Mouse (Mus musculus) CD4-positive, CD25-positive, alpha-beta regulatory T cell, adult 4 months (primary cell): ENCODE measurements around the gene Nfam1. TPM values are rescaled to one million over a fixed set of nuclear protein-coding genes. Genes with fewer than 3 reads are reported as not detected.
"Not testable (repeated sequence)": the region's sequence is repeated elsewhere in the genome, so short reads cannot be mapped to it uniquely, and the experiment has no call there.

Source experiments
- ATAC-seq: one replicate; pipeline ENCODE4 v1.8.0; 2017
- polyA plus RNA-seq, 2 experiments: library from polyadenylated mRNA; unstranded; fragments of 100-300 nt; shearing (Covaris generic); gene quantifications; one replicate each; pipeline ENCODE4 v1.2.1; 2017

Nfam1 gene
- 1 to 10 TPM in 1 of 2 experiments, under 1 TPM in 1; 0.22 to 1.1 TPM for polyA plus RNA-seq

GRCm38 (mm10) chr15:83032981-83033541, at the start of gene Nfam1:
Gene Nfam1 (minus strand): TSS chr15:83033306.
- no peak for ATAC-seq

GRCm38 (mm10) chr15:83075607-83076525, 42.8 kb upstream of the Nfam1 start:
- peak; percentile 91 for ATAC-seq

GRCm38 (mm10) chr15:83074179-83074578, 41.1 kb upstream of the Nfam1 start:
- ATAC-seq: no peak

GRCm38 (mm10) chr15:83071752-83072151, 38.6 kb upstream of the Nfam1 start:
- ATAC-seq: no peak

- no peak for ATAC-seq
Observed at GRCm38 (mm10) chr15:83070942-83071341, 37.8 kb upstream of the Nfam1 start.

- ATAC-seq: no peak
Observed at GRCm38 (mm10) chr15:83068270-83068669, 35.2 kb upstream of the Nfam1 start.

- ATAC-seq: no peak
Observed at GRCm38 (mm10) chr15:83065543-83065942, 32.4 kb upstream of the Nfam1 start.

- not testable (repeated sequence) for ATAC-seq
Observed at GRCm38 (mm10) chr15:83062582-83062981, 29.5 kb upstream of the Nfam1 start.

GRCm38 (mm10) chr15:83061689-83062088, 28.6 kb upstream of the Nfam1 start:
- no peak for ATAC-seq

- ATAC-seq: no peak
Observed at GRCm38 (mm10) chr15:83059233-83059660, 26.1 kb upstream of the Nfam1 start.

- ATAC-seq: no peak
Observed at GRCm38 (mm10) chr15:83057533-83057932, 24.4 kb upstream of the Nfam1 start.

- ATAC-seq: no peak
Observed at GRCm38 (mm10) chr15:83056378-83057083, 23.4 kb upstream of the Nfam1 start.

GRCm38 (mm10) chr15:83055569-83055968, 22.5 kb upstream of the Nfam1 start:
- ATAC-seq: no peak

GRCm38 (mm10) chr15:83053261-83053660, 20.2 kb upstream of the Nfam1 start:
- ATAC-seq: no peak

- no peak for ATAC-seq
Observed at GRCm38 (mm10) chr15:83052341-83053104, 19.4 kb upstream of the Nfam1 start.

- ATAC-seq: no peak
Observed at GRCm38 (mm10) chr15:83046730-83047129, 13.6 kb upstream of the Nfam1 start.

- no peak for ATAC-seq
Observed at GRCm38 (mm10) chr15:83046308-83046707, 13.2 kb upstream of the Nfam1 start.

GRCm38 (mm10) chr15:83045565-83045964, 12.5 kb upstream of the Nfam1 start:
- ATAC-seq: not testable (repeated sequence)

- ATAC-seq: no peak
Observed at GRCm38 (mm10) chr15:83043362-83043708, 10.2 kb upstream of the Nfam1 start.

GRCm38 (mm10) chr15:83042655-83043361, 9.7 kb upstream of the Nfam1 start:
- ATAC-seq: no peak

- ATAC-seq: no peak
Observed at GRCm38 (mm10) chr15:83040156-83040555, 7.0 kb upstream of the Nfam1 start.

- no peak for ATAC-seq
Observed at GRCm38 (mm10) chr15:83038812-83039211, 5.7 kb upstream of the Nfam1 start.
